Mouse (Mus musculus) bone marrow macrophage, adult 2 months (primary cell): ENCODE data around the gene Gm572.

Experiments used
- CTCF ChIP-seq: IDR thresholded peaks from 2 replicates; pipeline ENCODE4 v1.5.1; 2012; ENCODE audit warnings: low read depth, mild to moderate bottlenecking, low read length, moderate library complexity
- POLR2A ChIP-seq: IDR thresholded peaks from 2 replicates; pipeline ENCODE4 v1.6.1; 2012; ENCODE audit warnings: mild to moderate bottlenecking, low read depth, low read length, borderline replicate concordance

GRCm38 (mm10) chr4:148663326-148663725 lies 20.2 kb downstream of the Gm572 start:
- no peak for TF ChIP-seq CTCF
- TF ChIP-seq POLR2A, result no peak
